Mouse (Mus musculus): ENCODE results near the gene Spns3.

DNA sequence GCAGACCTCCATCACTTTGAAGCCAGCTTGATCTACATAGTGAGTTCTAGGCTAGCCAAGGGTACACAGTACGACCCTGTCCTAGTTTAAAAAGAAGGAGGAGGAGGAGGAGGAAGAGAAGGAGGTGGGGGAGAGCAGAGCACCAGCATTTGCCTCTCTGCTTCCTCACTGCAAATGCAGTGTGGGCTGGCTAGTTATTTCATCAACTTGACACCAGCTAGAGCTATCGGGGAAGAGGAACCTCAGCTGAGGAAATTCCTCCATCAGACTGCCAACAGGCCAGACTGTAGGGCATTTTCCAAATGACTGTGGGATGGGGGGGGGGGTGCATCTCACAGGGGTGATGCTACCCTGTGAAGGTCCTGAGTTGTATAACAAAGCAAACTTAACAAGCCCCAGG lies 31.9 kb downstream of the Spns3 start:
- no peak for TF ChIP-seq CTCF (IDR thresholded peaks at IDR 0.05; ENCODE audit: control insufficient read depth, insufficient read depth, insufficient read length)
- TF ChIP-seq CEBPB (IDR thresholded peaks at IDR 0.05; ENCODE audit: low read depth), result no peak
